Mouse (Mus musculus) ES-E14 (cell line): ENCODE measurements around the gene Ppm1g. TPM values are rescaled to one million over a fixed set of nuclear protein-coding genes. Genes with fewer than 3 reads are reported as not detected.

Experiments
- DNase-seq: peaks from one replicate; pipeline ENCODE4 v3.0.0-alpha.2; 2013; ENCODE audit warnings: low read depth, low spot score
- H3K27ac ChIP-seq: 2 replicates; pipeline ENCODE4 v1.5.1; 2012; ENCODE audit warnings: low read depth, mild to moderate bottlenecking, low read length, moderate library complexity, mixed read lengths; ENCODE audit not compliant: poor library complexity, insufficient read depth, severe bottlenecking
- H3K36me3 ChIP-seq: 2 replicates; pipeline ENCODE4 v1.6.1; 2012; ENCODE audit warnings: mild to moderate bottlenecking, low read length, moderate library complexity, mixed read lengths; ENCODE audit not compliant: control insufficient read depth, poor library complexity, insufficient read depth, severe bottlenecking
- H3K4me1 ChIP-seq, 2 experiments: fragments of 150-350 bp in 1 of 2; sonication (generic) in 1 of 2; 2 replicates each; pipeline ENCODE4 v1.6.1; 2012; ENCODE audit warnings: low read length in 2 of 2, mild to moderate bottlenecking in 1 of 2, mixed read lengths in 1 of 2; ENCODE audit not compliant: control insufficient read depth in 2 of 2, insufficient read depth in 2 of 2, poor library complexity in 1 of 2
- H3K4me3 ChIP-seq, 2 experiments: fragments of 150-350 bp in 1 of 2; sonication (generic) in 1 of 2; 2 replicates each; pipeline ENCODE4 v1.5.1; 2012; ENCODE audit warnings: low read length in 2 of 2, low read depth in 1 of 2, mild to moderate bottlenecking in 1 of 2, mixed read lengths in 1 of 2; ENCODE audit not compliant: insufficient read depth in 1 of 2, poor library complexity in 1 of 2, severe bottlenecking in 1 of 2
- H3K9ac ChIP-seq: 2 replicates; pipeline ENCODE4 v1.6.1; 2012; ENCODE audit warnings: low read depth, mild to moderate bottlenecking, low read length, mixed read lengths; ENCODE audit not compliant: poor library complexity, insufficient read depth, severe bottlenecking
- H3K9me3 ChIP-seq: fragments of 150-350 bp; sonication (generic); 2 replicates; pipeline ENCODE4 v1.6.1; 2012; ENCODE audit warnings: low read depth, mild to moderate bottlenecking, low read length; ENCODE audit not compliant: control insufficient read depth, insufficient read depth
- CHD2 ChIP-seq: IDR thresholded peaks from 2 replicates; pipeline ENCODE4 v1.6.1; 2014; ENCODE audit warnings: mild to moderate bottlenecking, low read depth, low read length, inconsistent platforms
- HCFC1 ChIP-seq: IDR thresholded peaks from 2 replicates; pipeline ENCODE4 v1.6.1; 2012; ENCODE audit warnings: low read length, inconsistent platforms, borderline replicate concordance; ENCODE audit not compliant: insufficient read depth
- MAFK ChIP-seq: IDR thresholded peaks from 2 replicates; pipeline ENCODE4 v1.6.1; 2014; ENCODE audit warnings: mild to moderate bottlenecking, low read depth, low read length, inconsistent platforms; ENCODE audit not compliant: insufficient read depth
- ZC3H11A ChIP-seq: IDR thresholded peaks from 2 replicates; pipeline ENCODE4 v1.6.1; 2012; ENCODE audit warnings: low read depth, mild to moderate bottlenecking, inconsistent platforms, low read length, borderline replicate concordance
- ZNF384 ChIP-seq: IDR thresholded peaks from 2 replicates; pipeline ENCODE4 v1.6.1; 2012; ENCODE audit warnings: low read depth, low read length, inconsistent platforms
- in situ Hi-C, 2 experiments: fragments of 600-800 bp; cut with MboI; formaldehyde crosslinking; loops; one replicate each; pipeline ENCODE4 v1.15.1; 2025; ENCODE audit warnings: low sequenced_read_pairs in 2 of 2, inconsistent platforms in 1 of 2; ENCODE audit not compliant: unreplicated experiment in 2 of 2
- total RNA-seq: library from RNA; depleted of rRNA; stranded (reverse); fragments of 300-350 nt; gene quantifications from 2 replicates; pipeline ENCODE4 v1.2.3, GENCODE M21; 2012

The Ppm1g gene
- total RNA-seq, 1 experiment: 294 TPM

DNA sequence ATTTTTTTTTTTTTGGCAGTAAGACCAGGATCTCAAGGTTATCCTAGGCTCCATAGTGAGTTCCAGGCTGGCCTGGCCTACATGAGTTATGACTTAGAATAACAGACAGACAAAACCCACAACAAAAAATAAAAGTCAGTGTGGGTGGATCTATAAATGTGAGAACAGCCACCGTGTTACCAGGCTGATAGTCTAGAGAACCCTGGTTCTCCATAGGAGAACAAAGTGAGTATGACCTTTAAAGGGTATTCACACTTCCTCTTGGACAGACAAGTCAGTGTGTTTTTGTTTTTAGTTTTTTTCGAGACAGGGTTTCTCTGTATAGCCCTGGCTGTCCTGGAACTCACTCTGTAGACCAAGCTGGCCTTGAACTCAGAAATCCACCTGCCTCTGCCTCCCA is 35.5 kb upstream of the Ppm1g start:
- in situ Hi-C loops: no loop called here
- no peak overlapping the region for H3K27ac ChIP-seq

DNA sequence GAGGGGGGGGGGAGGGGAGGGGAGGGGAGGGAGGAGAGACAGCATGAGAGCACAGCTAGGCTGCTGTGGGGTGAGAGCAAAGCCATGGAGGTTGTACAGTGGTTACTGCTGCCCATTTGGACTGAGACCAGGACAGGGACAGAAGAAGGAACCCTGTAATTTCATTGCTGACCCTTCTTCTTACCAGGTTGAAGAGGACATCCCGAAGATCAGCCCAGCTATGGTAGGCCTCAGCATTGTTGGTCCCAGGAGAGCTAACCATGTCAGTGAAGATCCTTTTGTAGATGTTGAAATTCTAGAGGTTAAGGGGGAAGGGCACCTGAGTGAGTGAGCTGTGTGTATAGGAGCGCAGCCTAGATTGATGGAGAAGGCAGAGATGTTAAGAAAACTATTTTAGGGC is 34.9 kb upstream of the Ppm1g start:
- H3K9me3 ChIP-seq: no peaks in the 10 kb centered on the region
- in situ Hi-C loops: no loop called here
- H3K27ac ChIP-seq: no peak overlapping the region
- H3K36me3 ChIP-seq: peaks cover 13% of the 10 kb centered on the region
- H3K4me1 ChIP-seq: peaks cover 3 to 30% of the 10 kb centered on the region in 2 experiments; a peak in 3 of 4 replicates
- TF ChIP-seq HCFC1: no peak
- no peak for TF ChIP-seq ZNF384
- no peak for TF ChIP-seq CHD2
- no peak for TF ChIP-seq ZC3H11A
- TF ChIP-seq MAFK: no peak
- H3K4me3 ChIP-seq: no peak overlapping the region
- DNase-seq: no peak
- no peak overlapping the region for H3K9ac ChIP-seq

More for the DNA sequence above, 35.5 kb upstream of the Ppm1g start:
- peaks cover 3 to 27% of the 10 kb centered on the region in 2 experiments; a peak in 3 of 4 replicates for H3K4me1 ChIP-seq
- no peak for DNase-seq
- H3K9ac ChIP-seq: no peak overlapping the region
- no peak overlapping the region for H3K4me3 ChIP-seq
- H3K36me3 ChIP-seq: peaks cover 12% of the 10 kb centered on the region
- no peaks in the 10 kb centered on the region for H3K9me3 ChIP-seq
- TF ChIP-seq ZC3H11A (no peak), MAFK (no peak)

DNA sequence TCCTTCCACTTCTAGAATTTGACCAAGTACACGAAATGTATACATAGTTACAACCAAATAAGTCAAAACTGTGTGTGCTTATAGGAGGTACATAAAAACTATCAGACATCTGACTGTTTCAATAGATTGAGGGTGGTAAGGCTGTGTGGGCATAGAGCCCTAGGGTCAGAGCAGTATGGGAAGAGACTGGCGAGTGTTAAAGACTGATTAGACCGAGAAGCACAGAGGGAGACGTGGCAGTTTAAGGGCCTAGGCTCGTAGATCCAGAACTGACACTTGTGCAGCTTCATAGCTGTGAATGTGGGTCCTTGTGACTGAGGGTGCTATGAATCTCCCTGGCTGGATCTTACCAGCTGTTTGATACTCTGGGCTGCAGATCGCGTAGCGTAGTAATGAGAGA is 34.4 kb upstream of the Ppm1g start:
- Histone ChIP-seq H3K36me3 (peaks cover 17% of the 10 kb centered on the region), H3K9ac (no peak overlapping the region), H3K4me3 (no peak overlapping the region), H3K9me3 (no peaks in the 10 kb centered on the region), H3K4me1 (peaks cover 3 to 30% of the 10 kb centered on the region in 2 experiments; a peak in 3 of 4 replicates), H3K27ac (no peak overlapping the region)
- TF ChIP-seq MAFK: no peak
- TF ChIP-seq CHD2: no peak
- no peak for TF ChIP-seq ZNF384
- TF ChIP-seq ZC3H11A: no peak
- TF ChIP-seq HCFC1: no peak
- in situ Hi-C loops: no loop called here
- no peak for DNase-seq

DNA sequence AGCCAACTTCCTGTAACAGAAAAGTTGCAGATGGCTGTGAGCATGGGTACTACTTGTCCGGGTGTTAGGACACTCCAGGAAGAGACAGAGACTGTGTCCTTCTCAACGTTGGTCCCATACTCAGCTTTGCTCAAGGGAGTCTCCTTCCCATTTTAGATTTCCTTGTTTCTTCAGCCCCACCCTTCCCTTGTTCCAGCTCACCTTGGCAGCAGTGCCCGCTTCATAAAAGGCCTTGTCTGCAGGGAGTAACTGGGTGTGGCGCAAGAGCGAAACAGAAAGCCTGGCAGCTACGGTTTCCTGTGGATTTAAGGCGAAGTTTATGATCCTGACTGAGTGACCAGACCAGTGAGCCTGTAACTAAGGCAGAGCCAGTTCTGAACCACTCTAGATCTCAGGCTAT is 34.0 kb upstream of the Ppm1g start:
- peaks cover 19% of the 10 kb centered on the region for H3K36me3 ChIP-seq

DNA sequence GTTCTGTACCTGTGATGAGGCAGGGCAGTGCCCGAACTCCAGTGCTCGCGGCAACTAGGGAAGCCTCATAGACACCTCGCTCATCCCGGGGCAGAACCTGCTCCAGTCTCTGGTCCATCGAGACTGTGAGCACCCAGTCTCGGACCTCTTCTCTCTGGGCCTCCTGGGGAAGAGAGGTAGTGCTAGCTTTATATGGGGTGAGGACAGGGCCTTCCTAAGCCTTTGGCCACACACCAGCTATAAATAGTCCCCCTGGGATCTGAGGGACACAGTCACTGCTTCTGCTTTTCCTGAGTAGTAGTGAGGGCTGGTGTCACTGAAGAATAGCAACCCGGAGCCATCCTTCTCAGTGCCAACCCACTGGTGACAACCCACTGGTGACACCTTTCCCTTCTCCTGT is 33.3 kb upstream of the Ppm1g start:
- peaks cover 3 to 30% of the 10 kb centered on the region in 2 experiments; a peak in 3 of 4 replicates for H3K4me1 ChIP-seq
- no peak overlapping the region for H3K27ac ChIP-seq
- in situ Hi-C loops: no loop called here
- H3K36me3 ChIP-seq: peaks cover 20% of the 10 kb centered on the region
- TF ChIP-seq ZNF384: no peak
- no peak for TF ChIP-seq MAFK
- TF ChIP-seq CHD2: no peak
- TF ChIP-seq HCFC1: no peak
- no peak for TF ChIP-seq ZC3H11A
- DNase-seq: no peak
- H3K9ac ChIP-seq: no peak overlapping the region
- no peaks in the 10 kb centered on the region for H3K9me3 ChIP-seq
- H3K4me3 ChIP-seq: no peak overlapping the region

More for the DNA sequence above, 34.0 kb upstream of the Ppm1g start:
- Histone ChIP-seq H3K9me3 (no peaks in the 10 kb centered on the region), H3K4me1 (peaks cover 3 to 30% of the 10 kb centered on the region in 2 experiments; a peak in 3 of 4 replicates), H3K27ac (no peak overlapping the region), H3K9ac (no peak overlapping the region), H3K4me3 (no peak overlapping the region)
- TF ChIP-seq HCFC1: no peak
- no peak for TF ChIP-seq CHD2
- TF ChIP-seq ZNF384: no peak
- in situ Hi-C loops: no loop called here
- DNase-seq: no peak
